Mouse (Mus musculus): ENCODE data around the gene Sprr2b.
"Not testable (repeated sequence)": the region's sequence is repeated elsewhere in the genome, so short reads cannot be mapped to it uniquely, and the experiment has no call there.

Sprr2b gene

DNA sequence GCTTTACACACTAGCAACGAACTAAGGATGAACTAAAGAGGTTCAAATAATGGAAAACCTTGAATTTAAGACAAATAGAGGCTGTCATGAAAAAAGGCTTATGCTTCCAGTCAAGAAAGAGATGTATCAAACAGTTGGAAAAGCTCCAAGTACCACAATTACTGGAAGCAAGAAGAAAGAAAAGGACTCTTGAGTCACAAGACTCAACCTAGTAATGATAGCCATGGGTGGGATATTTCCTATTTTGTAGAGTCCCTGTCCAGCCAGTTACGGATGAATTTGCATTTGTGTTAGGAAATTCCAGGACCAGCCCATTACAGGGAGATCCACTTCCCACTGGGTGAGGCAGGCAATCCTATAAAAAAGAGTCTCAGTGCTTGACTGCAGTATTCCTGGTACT lies at the start of gene Sprr2b:
TSS of gene Sprr2b (plus strand) at position 301 of the 400 bp plus-strand sequence.
- DNase-seq (ENCODE audit: low spot score in 2 of 2) = no peak

- DNase-seq (ENCODE audit: low spot score in 2 of 2) = not testable (repeated sequence)
These were observed 44.9 kb upstream of the Sprr2b start for GRCm38 (mm10) chr3:92271414-92271985.

- DNase-seq (ENCODE audit: low spot score in 2 of 2) = not testable (repeated sequence)
These were observed 42.9 kb upstream of the Sprr2b start for GRCm38 (mm10) chr3:92273504-92273903.

GRCm38 (mm10) chr3:92274018-92274417 lies 42.4 kb upstream of the Sprr2b start:
- not testable (repeated sequence) for DNase-seq (ENCODE audit: low spot score in 2 of 2)

DNA sequence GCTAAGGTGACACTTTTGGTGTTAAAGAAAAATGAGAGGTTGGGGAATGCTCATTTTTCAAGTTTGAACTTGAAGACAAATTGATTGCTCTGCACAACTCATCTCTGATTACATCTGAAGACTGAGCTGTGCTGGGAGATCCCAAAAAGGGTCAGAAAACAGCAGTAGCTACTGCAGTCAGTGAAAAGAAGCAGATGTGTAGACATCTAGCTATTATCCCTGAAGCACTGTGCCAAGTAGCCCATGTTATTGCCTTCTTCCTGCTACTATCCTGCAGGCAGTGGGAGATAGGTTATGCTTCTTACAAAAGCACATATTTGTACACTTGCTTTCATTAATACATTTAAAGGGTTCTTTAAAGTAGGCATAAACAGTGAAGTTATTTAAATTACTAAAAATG lies 36.8 kb upstream of the Sprr2b start:
- not testable (repeated sequence) for DNase-seq (ENCODE audit: low spot score in 2 of 2)

DNA sequence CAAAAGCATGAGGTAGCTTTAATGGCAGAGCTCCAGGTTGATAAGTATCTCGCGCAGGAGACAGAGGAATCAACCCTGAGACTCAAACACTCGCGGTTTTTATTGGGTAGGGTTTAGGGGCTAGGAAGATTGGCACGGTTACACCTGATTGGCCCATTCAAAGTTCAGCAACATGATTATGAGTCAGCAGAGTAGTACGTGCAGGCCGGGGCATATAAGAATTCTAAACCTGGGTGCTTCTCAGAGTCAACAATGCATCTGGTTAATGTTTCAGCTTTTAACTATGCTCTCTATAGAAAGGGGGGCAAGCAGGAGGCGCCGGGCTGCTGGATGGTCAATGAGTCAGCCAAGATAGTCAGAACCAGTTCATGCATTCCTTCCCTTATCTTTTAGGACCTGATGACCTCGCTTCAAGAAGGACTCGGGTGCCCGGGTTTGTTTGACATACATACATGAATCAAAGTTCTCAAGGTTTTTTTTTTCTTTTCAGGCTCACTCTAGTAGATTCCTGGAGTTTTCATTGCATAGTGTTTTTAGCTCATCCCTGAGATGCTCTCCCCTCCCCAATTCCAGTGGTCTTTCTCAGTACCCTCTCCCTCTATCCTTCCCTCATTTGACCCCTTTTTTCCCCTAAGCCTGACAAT lies 35.3 kb upstream of the Sprr2b start:
- not testable (repeated sequence) for DNase-seq (ENCODE audit: low spot score in 2 of 2)

DNA sequence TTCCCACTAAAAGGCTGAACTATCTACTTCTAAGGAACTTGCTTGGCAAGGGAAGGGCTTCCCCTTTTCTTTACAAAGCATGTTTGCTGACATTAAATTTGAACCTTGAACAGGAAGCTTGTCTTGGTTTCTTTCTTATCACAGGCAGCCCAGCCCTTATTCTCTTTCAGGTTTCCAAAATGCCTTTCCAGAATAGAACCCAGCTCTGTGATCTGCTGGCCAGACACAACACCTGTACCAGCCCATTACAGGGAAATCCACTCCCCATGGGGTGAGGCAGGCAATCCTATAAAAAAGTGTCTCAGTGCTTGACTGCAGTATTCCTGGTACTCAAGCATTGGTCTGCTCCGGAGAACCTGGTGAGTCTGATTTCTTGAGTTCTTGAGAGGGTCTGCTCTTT lies 31.3 kb upstream of the Sprr2b start, which contains the start of gene Sprr2a3:
TSS of gene Sprr2a3 (plus strand) at position 317 of the 400 bp plus-strand sequence.
- DNase-seq (ENCODE audit: low spot score in 2 of 2) = not testable (repeated sequence)

- DNase-seq (ENCODE audit: low spot score in 2 of 2) = not testable (repeated sequence)
These were observed 27.9 kb upstream of the Sprr2b start for GRCm38 (mm10) chr3:92288489-92288888.

GRCm38 (mm10) chr3:92307406-92307805 lies 9.0 kb upstream of the Sprr2b start:
- no peak for DNase-seq (ENCODE audit: low spot score in 2 of 2)

- DNase-seq (ENCODE audit: low spot score in 2 of 2) = no peak
These were observed 964 bp downstream of the Sprr2b start for GRCm38 (mm10) chr3:92317384-92317783.

DNA sequence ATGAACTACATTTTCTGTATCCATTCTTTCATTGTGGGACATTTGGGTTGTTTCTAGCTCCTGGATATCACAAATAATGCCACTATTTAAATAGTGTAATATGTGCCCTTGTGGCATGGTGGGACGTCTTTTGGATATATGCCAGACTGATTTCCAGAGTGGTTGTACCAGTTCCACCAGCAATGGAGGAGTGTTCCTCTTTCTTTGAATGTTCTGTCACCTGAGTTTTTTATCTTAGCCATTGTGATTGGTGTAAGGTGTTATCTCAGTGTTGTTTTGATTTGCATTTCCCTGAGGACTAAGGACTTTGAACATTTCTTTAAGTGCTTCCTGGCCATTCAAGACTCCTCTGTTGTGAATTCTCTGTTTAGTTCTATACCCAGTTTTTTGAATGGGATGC lies 19.9 kb downstream of the Sprr2b start:
- no peak for DNase-seq (ENCODE audit: low spot score in 2 of 2)

- no peak for DNase-seq (ENCODE audit: low spot score in 2 of 2)
These were observed 22.4 kb downstream of the Sprr2b start, which contains the start of gene Sprr2d for GRCm38 (mm10) chr3:92338840-92339239. TSS of gene Sprr2d (plus strand) at chr3:92339140.

GRCm38 (mm10) chr3:92351843-92352242 lies 35.4 kb downstream of the Sprr2b start, which contains the start of gene Sprr2e:
TSS of gene Sprr2e (plus strand) at chr3:92352143.
- DNase-seq (ENCODE audit: low spot score in 2 of 2) = no peak

- DNase-seq (ENCODE audit: low spot score in 2 of 2) = no peak
These were observed 45.2 kb downstream of the Sprr2b start for GRCm38 (mm10) chr3:92361619-92362018.

GRCm38 (mm10) chr3:92364887-92365286 lies 48.5 kb downstream of the Sprr2b start, which contains the start of gene Sprr2f:
TSS of gene Sprr2f (plus strand) at chr3:92365187.
- DNase-seq (ENCODE audit: low spot score in 2 of 2) = no peak
